Mouse (Mus musculus) liver, embryonic 12.5 days (tissue): ENCODE data around the gene Vmn1r7. TPM values are rescaled to one million over a fixed set of nuclear protein-coding genes. Genes with fewer than 3 reads are reported as not detected.
"Not testable (repeated sequence)": the region's sequence is repeated elsewhere in the genome, so short reads cannot be mapped to it uniquely, and the experiment has no call there.

Source experiments
- ATAC-seq: fragments of 200-750 bp; cut with Nextera tagmentation; 2 replicates; pipeline ENCODE4 v1.8.0; 2017; ENCODE audit warnings: moderate number of reproducible peaks, mild to moderate bottlenecking, moderate library complexity
- H3K27ac ChIP-seq: fragments of 300-500 bp; sonication (generic); 2 replicates; pipeline ENCODE4 v1.5.1; 2016; ENCODE audit warnings: mild to moderate bottlenecking
- H3K27me3 ChIP-seq: fragments of 300-500 bp; sonication (generic); replicated peaks from 2 replicates; pipeline ENCODE4 v1.6.1; 2016; ENCODE audit warnings: mild to moderate bottlenecking, moderate library complexity
- H3K36me3 ChIP-seq: fragments of 300-500 bp; sonication (generic); 2 replicates; pipeline ENCODE4 v1.6.1; 2016; ENCODE audit warnings: mild to moderate bottlenecking, moderate library complexity
- H3K4me1 ChIP-seq: fragments of 300-500 bp; sonication (generic); 2 replicates; pipeline ENCODE4 v1.6.1; 2016
- H3K4me2 ChIP-seq: fragments of 300-500 bp; sonication (generic); 2 replicates; pipeline ENCODE4 v1.6.1; 2016; ENCODE audit warnings: mild to moderate bottlenecking, moderate library complexity
- H3K4me3 ChIP-seq: fragments of 300-500 bp; sonication (generic); 2 replicates; pipeline ENCODE4 v1.5.1; 2016; ENCODE audit warnings: mild to moderate bottlenecking, moderate library complexity
- H3K9ac ChIP-seq: fragments of 300-500 bp; sonication (generic); 2 replicates; pipeline ENCODE4 v1.6.1; 2016; ENCODE audit warnings: mild to moderate bottlenecking, moderate library complexity
- H3K9me3 ChIP-seq: fragments of 300-500 bp; sonication (generic); replicated peaks from 2 replicates; pipeline ENCODE4 v1.6.1; 2016; ENCODE audit warnings: mild to moderate bottlenecking, moderate library complexity
- WGBS: fragments of 180-500 bp; shearing (Covaris S2); methylation state at CpG from one replicate; pipeline ENCODE4 v1.1.7; 2016; ENCODE audit not compliant: insufficient replicate concordance; 5-methylcytosine and 5-hydroxymethylcytosine counted together
- polyA plus RNA-seq: library from polyadenylated mRNA; unstranded; fragments of >200 nt; fragmentation: Nextera tagmentation; extraction: Ambion mirVana; gene quantifications from 2 replicates; pipeline ENCODE4 v1.2.1, GENCODE M21; 2016

Vmn1r7 gene
- polyA plus RNA-seq = not detected in 2 replicates

DNA sequence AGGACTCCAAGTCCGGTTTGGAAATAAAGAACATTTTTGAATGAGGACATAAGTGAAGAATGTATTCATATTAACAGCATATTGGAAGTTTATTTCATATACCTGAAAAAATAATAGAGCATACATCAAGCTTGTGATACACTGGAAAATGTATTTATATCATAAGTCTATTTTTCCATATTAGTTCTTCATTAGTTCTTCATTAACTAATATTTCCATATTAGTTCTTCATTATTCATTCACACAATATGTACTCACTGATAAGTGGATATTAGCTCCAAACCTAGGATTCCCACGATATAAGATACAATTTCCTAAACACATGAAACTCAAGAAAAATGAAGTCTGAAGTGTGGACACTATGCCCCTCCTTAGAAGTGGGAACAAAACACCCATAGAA lies at the start of gene Vmn1r7:
Gene Vmn1r7, minus strand, starts transcription at position 101 of the 400 bp plus-strand sequence.
- WGBS = 72% methylated on average over 2 of the region's 2 CpGs
- not testable (repeated sequence) for H3K4me3 ChIP-seq, ATAC-seq

DNA sequence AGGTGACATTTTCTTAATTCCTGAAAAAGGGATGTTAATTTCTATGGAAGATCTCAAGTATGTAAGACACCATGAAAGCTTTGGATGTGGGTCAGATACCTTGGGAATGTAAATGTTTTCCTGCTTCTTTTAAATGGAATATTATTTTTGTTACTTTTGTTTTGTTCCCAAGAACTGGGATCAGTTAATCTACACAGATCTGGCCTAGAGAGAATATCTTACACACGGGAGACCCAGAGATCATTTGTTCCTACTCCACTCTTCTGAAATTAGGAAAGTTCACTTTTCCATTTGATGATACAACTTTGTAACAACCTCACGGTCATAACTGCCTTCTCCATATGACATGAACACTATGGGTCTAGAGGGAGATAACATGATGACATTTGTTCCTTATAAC lies 41.4 kb upstream of the Vmn1r7 start, which contains the start of gene Vmn1r9:
Gene Vmn1r9, plus strand, starts transcription at position 301 of the 400 bp plus-strand sequence.
- H3K4me1 ChIP-seq = no peaks in the 10 kb centered on the region
- H3K27ac ChIP-seq = no peak within 1 kb of the TSS
- WGBS = 53% methylated on average over 2 of the region's 2 CpGs
- H3K4me2 ChIP-seq = no peak within 1 kb of the TSS
- H3K9ac ChIP-seq = no peak within 1 kb of the TSS
- ATAC-seq = no peak
- H3K36me3 ChIP-seq = no peaks in the 10 kb centered on the region
- H3K4me3 ChIP-seq = no peak within 1 kb of the TSS
- H3K27me3 ChIP-seq = no peaks in the 10 kb centered on the region
- H3K9me3 ChIP-seq = no peaks in the 10 kb centered on the region

More for the DNA sequence above, at the start of gene Vmn1r7:
- not testable (repeated sequence) for H3K9ac ChIP-seq, H3K4me2 ChIP-seq, H3K27ac ChIP-seq, H3K4me1 ChIP-seq, H3K9me3 ChIP-seq, H3K27me3 ChIP-seq, H3K36me3 ChIP-seq

GRCm38 (mm10) chr6:57063730-57064129 lies 38.6 kb upstream of the Vmn1r7 start:
- ATAC-seq = no peak
- Histone ChIP-seq H3K4me2 (no peak overlapping the region), H3K9me3 (no peaks in the 10 kb centered on the region), H3K36me3 (no peaks in the 10 kb centered on the region), H3K27ac (no peak overlapping the region), H3K27me3 (no peaks in the 10 kb centered on the region), H3K4me3 (no peak overlapping the region), H3K9ac (no peak overlapping the region), H3K4me1 (no peaks in the 10 kb centered on the region)

- WGBS = 58% methylated on average over 2 of the region's 2 CpGs
- no peak overlapping the region for H3K9ac ChIP-seq
Observed at GRCm38 (mm10) chr6:57034674-57035073, 9.6 kb upstream of the Vmn1r7 start.

DNA sequence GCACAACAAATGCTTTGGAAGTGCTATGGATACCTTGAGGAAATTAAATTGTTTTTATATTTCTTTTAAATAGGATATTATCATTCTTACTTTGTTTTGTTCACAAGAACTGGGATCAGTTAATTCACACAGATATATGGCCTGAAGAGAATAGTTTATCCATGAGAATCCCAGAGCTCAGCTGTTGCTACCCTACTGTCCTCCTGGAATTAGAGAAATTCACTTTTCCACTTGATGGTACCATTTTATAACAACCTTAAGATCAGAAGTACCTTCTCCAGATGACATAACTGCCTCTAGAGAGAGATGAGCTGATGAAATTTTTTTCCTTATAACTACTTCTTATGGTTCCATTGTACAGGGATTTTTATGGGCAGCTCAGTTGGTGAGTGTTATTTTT lies 6.9 kb upstream of the Vmn1r7 start, which contains the start of gene Vmn1r8:
Gene Vmn1r8, plus strand, starts transcription at position 301 of the 400 bp plus-strand sequence.
- Histone ChIP-seq H3K9ac (no peak within 1 kb of the TSS), H3K4me1 (no peaks in the 10 kb centered on the region), H3K27me3 (no peaks in the 10 kb centered on the region), H3K36me3 (no peaks in the 10 kb centered on the region), H3K4me2 (no peak within 1 kb of the TSS), H3K9me3 (no peaks in the 10 kb centered on the region), H3K27ac (no peak within 1 kb of the TSS), H3K4me3 (no peak within 1 kb of the TSS)
- no peak for ATAC-seq

More at GRCm38 (mm10) chr6:57034674-57035073, 9.6 kb upstream of the Vmn1r7 start:
- no peaks in the 10 kb centered on the region for H3K4me1 ChIP-seq
- ATAC-seq = no peak
- H3K9me3 ChIP-seq = no peaks in the 10 kb centered on the region
- no peak overlapping the region for H3K4me2 ChIP-seq
- no peak overlapping the region for H3K27ac ChIP-seq
- H3K4me3 ChIP-seq = no peak overlapping the region
- no peaks in the 10 kb centered on the region for H3K36me3 ChIP-seq
- no peaks in the 10 kb centered on the region for H3K27me3 ChIP-seq

- Histone ChIP-seq H3K4me3 (no peak within 1 kb of the TSS), H3K27ac (no peak within 1 kb of the TSS), H3K4me2 (no peak within 1 kb of the TSS), H3K4me1 (no peaks in the 10 kb centered on the region), H3K27me3 (no peaks in the 10 kb centered on the region), H3K36me3 (no peaks in the 10 kb centered on the region), H3K9ac (no peak within 1 kb of the TSS), H3K9me3 (no peaks in the 10 kb centered on the region)
- 56% methylated on average over 2 of the region's 2 CpGs for WGBS
- no peak for ATAC-seq
Observed at GRCm38 (mm10) chr6:56996943-56997342, 28.2 kb downstream of the Vmn1r7 start, which contains the start of gene Vmn1r6. Gene Vmn1r6, plus strand, starts transcription at chr6:56997243.

Other genes starting within 250 kb of the Vmn1r7 start
- gene Kbtbd2, start 227.5 kb downstream of the Vmn1r7 start, polyA plus RNA-seq = 23.9 and 25.3 TPM in 2 replicates
- 34.3 and 35.0 TPM in 2 replicates for gene Fkbp9, start 193.3 kb downstream of the Vmn1r7 start, polyA plus RNA-seq
- gene Nt5c3, start 101.4 kb downstream of the Vmn1r7 start, polyA plus RNA-seq = 216 and 218 TPM in 2 replicates
- gene Vmn1r4, start 101.3 kb downstream of the Vmn1r7 start, polyA plus RNA-seq = 0.13 and 0.29 TPM in 2 replicates
- gene Vmn1r5, start 55.1 kb downstream of the Vmn1r7 start, polyA plus RNA-seq = not detected in 2 replicates
- not detected in 2 replicates for gene Vmn1r6, start 28.1 kb downstream of the Vmn1r7 start, polyA plus RNA-seq
- not detected in 2 replicates for gene Vmn1r8, start 7.0 kb upstream of the Vmn1r7 start, polyA plus RNA-seq
- gene Vmn1r9, start 41.5 kb upstream of the Vmn1r7 start, polyA plus RNA-seq = not detected in 2 replicates
- not detected in 2 replicates for gene Vmn1r10, start 84.1 kb upstream of the Vmn1r7 start, polyA plus RNA-seq
- not detected in 2 replicates for gene Vmn1r11, start 108.1 kb upstream of the Vmn1r7 start, polyA plus RNA-seq
- gene Vmn1r12, start 131.6 kb upstream of the Vmn1r7 start, polyA plus RNA-seq = not detected in 2 replicates
- not detected in 2 replicates for gene Vmn1r13, start 178.0 kb upstream of the Vmn1r7 start, polyA plus RNA-seq
- not detected in 2 replicates for gene Vmn1r14, start 206.4 kb upstream of the Vmn1r7 start, polyA plus RNA-seq
- gene Vmn1r15, start 232.6 kb upstream of the Vmn1r7 start, polyA plus RNA-seq = not detected in 2 replicates